Mouse (Mus musculus) forebrain, embryonic 16.5 days (tissue): ENCODE measurements around the gene Gm20388. TPM values are rescaled to one million over a fixed set of nuclear protein-coding genes. Genes with fewer than 3 reads are reported as not detected.

Experiments
- ATAC-seq: fragments of 200-750 bp; cut with Nextera tagmentation; 2 replicates; pipeline ENCODE4 v1.8.0; 2017; ENCODE audit warnings: mild to moderate bottlenecking, moderate library complexity
- H3K27ac ChIP-seq: fragments of 300-500 bp; sonication (generic); 2 replicates; pipeline ENCODE4 v1.5.1; 2014; ENCODE audit warnings: low read length, control low read depth
- H3K27me3 ChIP-seq: fragments of 300-500 bp; sonication (generic); replicated peaks from 2 replicates; pipeline ENCODE4 v1.6.1; 2014; ENCODE audit warnings: low read length; ENCODE audit not compliant: control insufficient read depth, insufficient read depth
- H3K36me3 ChIP-seq: fragments of 300-500 bp; sonication (generic); 2 replicates; pipeline ENCODE4 v1.6.1; 2014; ENCODE audit not compliant: control insufficient read depth, insufficient read depth
- H3K4me1 ChIP-seq: fragments of 300-500 bp; sonication (generic); replicated peaks from 2 replicates; pipeline ENCODE4 v1.6.1; 2014; ENCODE audit warnings: low read length; ENCODE audit not compliant: control insufficient read depth, insufficient read depth
- H3K4me2 ChIP-seq: fragments of 300-500 bp; sonication (generic); 2 replicates; pipeline ENCODE4 v1.6.1; 2014; ENCODE audit warnings: mild to moderate bottlenecking, low read length, control low read depth
- H3K4me3 ChIP-seq: fragments of 300-500 bp; sonication (generic); replicated peaks from 2 replicates; pipeline ENCODE4 v1.5.1; 2014; ENCODE audit warnings: mild to moderate bottlenecking, low read length, control low read depth
- H3K9ac ChIP-seq: fragments of 300-500 bp; sonication (generic); replicated peaks from 2 replicates; pipeline ENCODE4 v1.6.1; 2014; ENCODE audit warnings: low read depth, low read length, control low read depth
- H3K9me3 ChIP-seq: fragments of 300-500 bp; sonication (generic); 2 replicates; pipeline ENCODE4 v1.6.1; 2016; ENCODE audit warnings: low read length; ENCODE audit not compliant: control insufficient read depth
- WGBS: fragments of 180-500 bp; shearing (Covaris S2); extraction: QIAGEN DNeasy Blood & Tissue Kit; methylation state at CpG from one replicate; pipeline ENCODE4 v1.1.7; 2014; 5-methylcytosine and 5-hydroxymethylcytosine counted together
- polyA plus RNA-seq: library from polyadenylated mRNA; unstranded; fragments of >200 nt; fragmentation: Nextera tagmentation; extraction: Ambion mirVana; gene quantifications from 2 replicates; pipeline ENCODE4 v1.2.1, GENCODE M21; 2015

Gene Gm20388
- polyA plus RNA-seq, 1 experiment from 2014 or later = 4.7 TPM

DNA sequence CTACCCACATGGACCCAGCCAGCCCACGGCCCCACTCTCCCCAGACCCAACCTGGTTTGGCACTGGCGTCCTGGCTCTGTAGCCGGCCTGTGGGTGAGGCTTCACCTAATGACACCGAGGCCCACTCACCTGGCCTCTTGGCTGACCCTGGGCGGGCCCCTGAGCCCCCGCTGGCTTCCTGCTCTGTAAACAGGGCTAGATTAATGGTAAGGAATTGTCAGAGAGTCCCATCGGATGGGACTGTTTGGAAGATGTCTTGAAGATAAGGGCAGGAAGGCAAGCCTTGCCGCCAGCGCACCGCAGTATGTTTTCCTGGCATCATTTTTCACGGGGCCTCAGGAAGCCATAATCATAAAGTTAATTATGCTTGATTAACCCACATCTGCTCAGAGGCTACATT is 297.5 kb downstream of the Gm20388 start:
- H3K36me3 ChIP-seq = no peaks in the 10 kb centered on the region
- WGBS = 72% methylated on average over 11 of the region's 11 CpGs
- no peak overlapping the region for H3K4me3 ChIP-seq
- no peaks in the 10 kb centered on the region for H3K9me3 ChIP-seq
- no peaks in the 10 kb centered on the region for H3K27me3 ChIP-seq
- H3K9ac ChIP-seq = no peak overlapping the region
- no peak overlapping the region for H3K27ac ChIP-seq
- no peak overlapping the region for H3K4me2 ChIP-seq
- peaks cover 2% of the 10 kb centered on the region; the same call in 1 of the 2 replicates for H3K4me1 ChIP-seq
- ATAC-seq = no peak

DNA sequence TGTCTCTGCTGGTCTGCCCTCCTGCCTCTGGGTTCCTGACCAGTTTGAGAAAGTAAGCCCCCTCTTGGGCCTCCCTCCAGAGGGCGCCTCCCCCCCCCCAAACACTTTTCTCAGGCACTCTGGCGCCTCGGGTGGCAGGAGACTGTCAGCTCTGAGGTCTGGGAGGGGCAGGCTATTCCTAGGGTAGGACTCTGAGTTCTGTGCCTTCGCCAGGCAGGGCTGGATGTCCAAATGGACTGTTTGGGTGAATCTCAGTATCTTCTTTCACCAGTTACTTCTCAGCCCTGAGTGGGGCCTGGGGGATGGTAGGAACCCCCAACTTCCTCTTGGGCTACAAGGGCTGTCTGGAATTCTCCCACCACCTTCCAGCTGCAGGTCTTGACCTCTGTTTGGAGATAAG is 300.7 kb downstream of the Gm20388 start:
- no peak overlapping the region for H3K4me2 ChIP-seq
- no peak overlapping the region for H3K9ac ChIP-seq
- ATAC-seq = no peak
- no peak overlapping the region for H3K4me3 ChIP-seq
- 19% methylated on average over 4 of the region's 4 CpGs for WGBS
- no peaks in the 10 kb centered on the region for H3K27me3 ChIP-seq
- no peaks in the 10 kb centered on the region for H3K9me3 ChIP-seq
- no peak overlapping the region for H3K27ac ChIP-seq
- H3K36me3 ChIP-seq = no peaks in the 10 kb centered on the region
- H3K4me1 ChIP-seq = peaks cover 9% of the 10 kb centered on the region

DNA sequence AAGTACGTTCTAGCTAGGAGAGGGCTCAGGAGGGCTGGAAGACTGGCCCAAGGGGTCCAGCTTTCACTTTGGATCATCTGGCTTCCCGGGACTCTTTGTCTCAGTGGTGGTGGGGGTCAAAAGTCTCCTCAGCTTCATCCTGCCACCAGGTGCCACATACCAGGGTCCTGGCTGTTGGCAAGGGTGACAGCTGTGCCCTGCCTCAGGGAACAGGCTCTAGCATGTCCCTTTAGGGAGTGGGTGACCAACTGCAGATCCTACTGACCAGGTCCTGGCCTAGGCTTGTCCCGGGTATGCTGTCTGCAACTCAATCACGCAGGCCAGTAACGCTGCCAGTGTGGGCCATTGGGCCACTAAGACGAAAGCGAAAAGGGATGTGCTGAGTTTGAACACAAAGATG is 302.0 kb downstream of the Gm20388 start:
- H3K9me3 ChIP-seq = no peaks in the 10 kb centered on the region
- no peak for ATAC-seq
- peaks cover 20% of the 10 kb centered on the region for H3K4me1 ChIP-seq
- WGBS = 91% methylated on average over 7 of the region's 7 CpGs
- H3K9ac ChIP-seq = no peak overlapping the region
- no peaks in the 10 kb centered on the region for H3K27me3 ChIP-seq
- H3K27ac ChIP-seq = no peak overlapping the region
- no peak overlapping the region for H3K4me3 ChIP-seq
- no peaks in the 10 kb centered on the region for H3K36me3 ChIP-seq
- no peak overlapping the region for H3K4me2 ChIP-seq

DNA sequence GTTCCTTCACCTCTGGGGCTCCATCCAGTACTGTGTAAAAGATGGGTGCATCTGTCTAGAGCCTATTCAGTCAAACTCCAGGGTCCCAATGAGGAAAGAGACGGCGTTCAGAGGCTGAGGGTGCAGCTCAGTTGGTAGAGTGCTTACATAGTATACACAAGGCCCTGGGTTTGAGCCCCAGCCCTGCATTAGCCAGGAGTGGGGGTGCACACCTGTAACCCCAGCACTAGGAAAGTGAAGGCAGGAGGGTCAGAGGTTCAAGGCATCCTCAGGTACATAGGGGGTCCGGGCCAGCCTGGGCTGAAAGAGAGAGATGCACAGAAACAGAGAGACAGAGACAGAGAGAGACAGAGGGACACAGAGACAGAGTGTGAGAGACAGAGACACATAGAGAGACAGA is 302.6 kb downstream of the Gm20388 start:
- no peak overlapping the region for H3K4me2 ChIP-seq
- no peaks in the 10 kb centered on the region for H3K27me3 ChIP-seq
- no peaks in the 10 kb centered on the region for H3K36me3 ChIP-seq
- ATAC-seq = no peak
- WGBS = 92% methylated on average over 3 of the region's 3 CpGs
- no peak overlapping the region for H3K9ac ChIP-seq
- H3K27ac ChIP-seq = no peak overlapping the region
- no peak overlapping the region for H3K4me3 ChIP-seq
- H3K4me1 ChIP-seq = peaks cover 22% of the 10 kb centered on the region
- H3K9me3 ChIP-seq = no peaks in the 10 kb centered on the region

DNA sequence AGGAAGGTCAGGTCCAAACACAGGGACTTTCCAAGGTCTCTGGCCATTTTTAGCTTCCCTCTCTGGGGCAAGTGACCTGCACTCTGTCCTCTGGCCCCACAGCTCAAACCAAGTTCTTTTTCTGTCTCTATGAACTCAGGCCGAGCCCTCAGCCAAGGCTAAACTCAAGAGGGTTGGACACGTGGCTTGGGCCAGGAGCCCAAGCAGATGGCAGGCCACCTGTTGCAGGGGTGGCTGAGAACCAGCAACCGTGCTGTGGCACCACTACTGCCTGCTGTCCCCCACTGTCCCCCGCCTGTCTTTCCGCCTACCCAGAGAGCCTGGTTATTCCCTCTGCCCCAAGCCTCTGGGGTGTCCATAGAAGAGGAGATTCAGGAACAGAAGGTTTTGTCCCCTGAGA is 303.3 kb downstream of the Gm20388 start:
- Histone ChIP-seq H3K9ac (no peak overlapping the region), H3K27ac (no peak overlapping the region), H3K36me3 (no peaks in the 10 kb centered on the region), H3K9me3 (no peaks in the 10 kb centered on the region), H3K4me3 (no peak overlapping the region), H3K4me1 (peaks cover 22% of the 10 kb centered on the region), H3K4me2 (no peak overlapping the region), H3K27me3 (no peaks in the 10 kb centered on the region)
- no peak for ATAC-seq
- 24% methylated on average over 5 of the region's 5 CpGs for WGBS

DNA sequence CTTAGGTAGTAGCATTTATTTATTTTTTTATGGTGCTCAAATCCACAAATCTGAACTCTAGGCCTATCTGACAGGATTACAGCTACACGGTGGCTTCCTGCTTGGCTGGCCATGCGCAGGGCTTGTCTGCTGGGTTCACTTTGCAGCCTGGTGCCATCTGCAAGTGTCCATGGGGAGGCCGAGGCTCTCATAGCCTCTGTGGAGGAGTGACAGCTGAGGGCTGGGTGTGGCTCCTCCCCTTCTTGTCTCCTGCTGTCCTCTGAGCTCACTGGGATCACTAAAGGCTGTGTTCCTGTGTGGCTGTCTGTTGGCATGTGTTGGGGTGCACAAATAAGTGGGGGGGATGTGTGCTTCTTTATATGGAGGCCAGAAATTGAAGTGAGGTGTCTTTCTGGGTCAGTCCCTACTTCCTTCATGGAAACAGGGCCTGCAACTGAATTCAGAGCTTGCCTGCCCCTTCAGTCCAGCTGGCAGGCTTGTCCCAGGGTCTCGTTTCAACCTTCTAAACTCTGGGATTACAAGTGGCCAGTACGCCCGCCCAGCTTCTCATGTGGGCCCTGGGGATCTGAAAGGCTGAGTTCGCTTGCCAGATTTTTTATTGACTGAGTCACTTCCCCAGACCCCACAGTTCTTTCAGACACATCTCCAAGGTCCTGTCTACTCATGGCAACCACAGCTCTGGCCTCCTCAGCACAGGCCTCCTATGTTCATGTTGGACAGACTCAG is 304.9 kb downstream of the Gm20388 start:
- no peak overlapping the region for H3K27ac ChIP-seq
- no peak overlapping the region for H3K4me2 ChIP-seq
- H3K36me3 ChIP-seq = no peaks in the 10 kb centered on the region
- H3K4me3 ChIP-seq = no peak overlapping the region
- no peak for ATAC-seq
- H3K4me1 ChIP-seq = peaks cover 21% of the 10 kb centered on the region
- H3K27me3 ChIP-seq = no peaks in the 10 kb centered on the region
- H3K9ac ChIP-seq = no peak overlapping the region
- H3K9me3 ChIP-seq = no peaks in the 10 kb centered on the region
- WGBS = 67% methylated on average over 7 of the region's 7 CpGs

DNA sequence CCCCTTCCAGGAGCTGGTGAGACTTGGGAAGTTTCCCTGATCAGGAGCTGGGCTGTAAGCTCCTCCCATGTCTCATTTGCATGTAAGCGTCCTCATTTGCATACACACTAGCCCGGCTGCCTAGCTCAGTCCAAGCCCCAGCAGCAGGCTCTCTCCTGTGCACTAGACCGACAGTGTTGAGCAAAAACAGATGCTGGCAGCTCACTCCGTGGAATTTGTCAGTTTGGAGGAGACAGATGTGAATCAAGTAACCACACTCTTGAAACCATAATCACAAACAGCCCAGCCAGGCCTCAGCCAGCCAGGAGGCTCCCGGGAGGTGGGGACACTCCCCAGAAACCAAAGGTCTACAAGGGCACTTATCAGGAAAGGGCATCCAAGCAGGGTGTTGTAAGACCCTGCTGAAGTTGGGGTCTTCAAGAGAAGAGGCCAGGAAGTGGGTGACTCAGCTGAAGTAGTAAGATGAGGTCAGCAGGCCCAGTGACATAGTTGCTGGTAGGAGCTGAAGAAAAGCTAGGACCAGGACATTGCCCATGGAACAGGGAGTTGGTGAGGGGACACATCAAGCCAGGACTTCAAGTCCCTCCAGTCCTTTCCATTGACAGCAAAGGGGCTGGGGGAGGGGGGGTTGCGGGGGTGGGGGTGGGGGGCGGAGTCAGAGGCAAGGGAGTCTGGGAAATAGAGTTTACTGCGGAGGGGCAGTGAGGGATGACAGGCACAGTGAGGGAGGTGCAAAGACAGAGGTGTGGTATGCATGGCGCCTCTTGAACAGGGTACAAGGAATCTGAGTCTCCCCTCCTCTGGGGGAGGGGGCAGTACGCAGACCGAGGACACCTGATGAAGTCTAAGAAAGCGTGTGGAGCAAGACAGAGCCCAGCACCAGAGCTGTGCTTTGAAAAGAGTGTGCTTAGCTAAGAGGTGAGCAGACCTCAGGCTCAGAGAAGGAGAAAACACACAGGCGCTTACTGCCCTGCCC is 306.5 kb downstream of the Gm20388 start:
- Histone ChIP-seq H3K4me1 (peaks cover 20% of the 10 kb centered on the region), H3K4me3 (no peak overlapping the region), H3K9ac (no peak overlapping the region), H3K27me3 (no peaks in the 10 kb centered on the region), H3K36me3 (no peaks in the 10 kb centered on the region), H3K4me2 (no peak overlapping the region), H3K9me3 (no peaks in the 10 kb centered on the region), H3K27ac (no peak overlapping the region)
- WGBS = 17% methylated on average over 13 of the region's 13 CpGs
- peak; percentile 96 for ATAC-seq

DNA sequence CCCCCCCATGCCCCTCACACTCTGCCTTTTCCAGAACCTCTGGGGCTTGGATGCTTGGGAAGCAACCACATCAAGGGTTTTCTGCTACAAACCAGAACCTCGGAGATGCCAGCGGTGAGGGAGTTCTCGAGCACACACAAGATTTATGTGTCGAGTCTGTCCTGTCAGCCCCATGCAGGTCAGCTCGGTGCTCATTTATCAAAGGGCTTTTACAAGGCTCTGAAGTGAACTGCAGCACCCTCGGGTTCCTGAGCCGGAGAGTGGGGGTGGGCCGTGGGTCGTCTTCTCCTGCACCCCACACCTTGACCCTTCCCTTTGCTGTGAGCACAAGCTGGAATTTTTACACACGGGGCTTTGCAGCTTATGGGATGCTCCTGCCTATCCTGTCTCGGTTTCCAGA is 311.9 kb downstream of the Gm20388 start:
- Histone ChIP-seq H3K36me3 (no peaks in the 10 kb centered on the region), H3K9ac (no peak overlapping the region), H3K4me2 (no peak overlapping the region), H3K9me3 (no peaks in the 10 kb centered on the region), H3K27ac (no peak overlapping the region), H3K27me3 (no peaks in the 10 kb centered on the region), H3K4me3 (no peak overlapping the region), H3K4me1 (peaks cover 9% of the 10 kb centered on the region)
- ATAC-seq = no peak
- 69% methylated on average over 11 of the region's 11 CpGs for WGBS

DNA sequence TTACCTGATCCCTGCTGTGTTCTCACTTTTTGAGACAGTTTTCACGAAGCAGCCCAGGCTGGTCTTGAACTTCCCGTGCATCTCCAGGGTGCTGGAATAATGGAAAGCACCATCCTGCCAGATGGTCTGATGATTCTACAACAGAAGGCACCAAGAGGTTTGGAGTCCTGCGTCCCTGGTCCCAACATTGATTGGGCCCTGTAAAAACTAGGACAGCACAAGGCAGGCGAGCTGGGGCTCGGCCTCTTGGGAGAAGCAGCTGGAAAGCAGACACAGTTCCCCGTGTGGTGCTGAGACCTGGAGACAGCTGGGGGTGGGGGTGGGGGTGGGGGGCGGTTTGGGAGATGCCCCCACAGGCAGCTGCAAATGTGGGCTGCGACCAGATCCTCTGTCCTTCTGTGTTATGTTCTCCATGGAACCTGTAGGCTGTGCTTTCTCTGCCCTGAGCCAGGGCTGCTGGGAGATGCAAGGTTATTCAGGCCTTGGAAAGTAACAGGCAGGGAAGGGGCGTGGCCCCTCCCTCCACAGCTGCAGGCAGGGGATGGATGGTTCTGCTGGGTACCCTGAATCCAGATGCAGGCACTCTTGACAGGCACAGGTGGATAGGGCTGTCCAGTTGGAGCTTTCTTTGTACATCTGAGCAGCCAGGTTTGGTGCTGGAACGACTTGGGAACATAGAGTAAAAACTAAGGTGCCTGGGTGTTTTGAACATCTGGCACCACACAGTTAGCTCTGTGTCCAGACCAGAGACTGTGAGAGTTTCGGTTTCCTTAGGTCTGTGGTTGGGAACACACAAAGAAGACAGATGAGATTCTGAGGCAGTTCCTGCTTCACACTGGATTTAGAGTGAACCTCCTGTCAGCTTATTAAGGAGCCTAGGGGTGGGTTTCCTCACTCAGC is 314.1 kb downstream of the Gm20388 start:
- Histone ChIP-seq H3K4me3 (no peak overlapping the region), H3K36me3 (no peaks in the 10 kb centered on the region), H3K27me3 (no peaks in the 10 kb centered on the region), H3K27ac (no peak overlapping the region), H3K9me3 (no peaks in the 10 kb centered on the region), H3K4me1 (peaks cover 20% of the 10 kb centered on the region), H3K4me2 (no peak overlapping the region), H3K9ac (no peak overlapping the region)
- no peak for ATAC-seq
- 50% methylated on average over 11 of the region's 11 CpGs for WGBS
